Mouse (Mus musculus) lung, postnatal 0 days (tissue): ENCODE results near the gene Cd36.

ENCODE experiments used
- CTCF ChIP-seq: IDR thresholded peaks from 2 replicates; pipeline ENCODE4 v1.5.1; 2016; ENCODE audit warnings: antibody characterized with exemption, mild to moderate bottlenecking
- EP300 ChIP-seq: IDR thresholded peaks from 2 replicates; pipeline ENCODE4 v1.6.1; 2016; ENCODE audit warnings: antibody characterized with exemption, mild to moderate bottlenecking, control low read depth

GRCm38 (mm10) chr5:17806774-17807377 is 81.7 kb downstream of the Cd36 start:
- TF ChIP-seq EP300 (no peak), CTCF (no peak)
